Mouse (Mus musculus) spleen, adult 12 weeks (tissue): ENCODE data around the gene Fyn.

Source experiments
- DNase-seq: peaks from one replicate; pipeline ENCODE4 v3.0.0; 2022; ENCODE audit warnings: low spot score

The Fyn gene

GRCm38 (mm10) chr10:39506831-39507230 is 138.2 kb downstream of the Fyn start:
- no peak for DNase-seq

- no peak for DNase-seq
Observed at GRCm38 (mm10) chr10:39508801-39509200, 140.1 kb downstream of the Fyn start.

- DNase-seq: no peak
Observed at GRCm38 (mm10) chr10:39509937-39510336, 141.3 kb downstream of the Fyn start.

- DNase-seq: no peak
Observed at GRCm38 (mm10) chr10:39512631-39513314, 144.1 kb downstream of the Fyn start.

GRCm38 (mm10) chr10:39514916-39515315 is 146.3 kb downstream of the Fyn start:
- no peak for DNase-seq

- DNase-seq: no peak
Observed at GRCm38 (mm10) chr10:39516541-39517133, 148.0 kb downstream of the Fyn start.

GRCm38 (mm10) chr10:39517375-39517774 is 148.7 kb downstream of the Fyn start:
- DNase-seq: no peak

- DNase-seq: no peak
Observed at GRCm38 (mm10) chr10:39518232-39518631, 149.6 kb downstream of the Fyn start.

- DNase-seq: no peak
Observed at GRCm38 (mm10) chr10:39518859-39519258, 150.2 kb downstream of the Fyn start.

- no peak for DNase-seq
Observed at GRCm38 (mm10) chr10:39520123-39520989, 151.7 kb downstream of the Fyn start.

GRCm38 (mm10) chr10:39521327-39521726 is 152.7 kb downstream of the Fyn start:
- DNase-seq: no peak

GRCm38 (mm10) chr10:39521861-39522391 is 153.3 kb downstream of the Fyn start:
- DNase-seq: no peak

GRCm38 (mm10) chr10:39522857-39523614 is 154.4 kb downstream of the Fyn start:
- DNase-seq: no peak

- no peak for DNase-seq
Observed at GRCm38 (mm10) chr10:39524355-39524754, 155.7 kb downstream of the Fyn start.

- no peak for DNase-seq
Observed at GRCm38 (mm10) chr10:39525431-39525830, 156.8 kb downstream of the Fyn start.

- DNase-seq: no peak
Observed at GRCm38 (mm10) chr10:39527113-39527512, 158.5 kb downstream of the Fyn start.

- no peak for DNase-seq
Observed at GRCm38 (mm10) chr10:39529179-39529578, 160.5 kb downstream of the Fyn start.

GRCm38 (mm10) chr10:39532008-39532740 is 163.5 kb downstream of the Fyn start:
- DNase-seq: no peak

GRCm38 (mm10) chr10:39532823-39533222 is 164.2 kb downstream of the Fyn start:
- no peak for DNase-seq

GRCm38 (mm10) chr10:39534324-39535026 is 165.8 kb downstream of the Fyn start:
- no peak for DNase-seq

- no peak for DNase-seq
Observed at GRCm38 (mm10) chr10:39535347-39535746, 166.7 kb downstream of the Fyn start.
